Mouse (Mus musculus): ENCODE measurements around the gene Grik4. TPM values are rescaled to one million over a fixed set of nuclear protein-coding genes. Genes with fewer than 3 reads are reported as not detected.
A peak's percentile ranks its signal among the peaks of the same experiment; 100 is the strongest.
"Not testable (repeated sequence)": the region's sequence is repeated elsewhere in the genome, so short reads cannot be mapped to it uniquely, and the experiment has no call there.

Grik4 gene
- total RNA-seq (2021): under 1 TPM in 1 of 2 experiments, not detected in 1; 0.05 TPM
- long read RNA-seq, experiment 1: 0 reads
- long read RNA-seq, experiment 2: 0 reads

- peak in 1 of 2 experiments; percentile 10 for DNase-seq
These were observed at the start of gene Grik4 for GRCm38 (mm10) chr9:42943781-42944535. Gene Grik4, minus strand, starts transcription at chr9:42944493.

- DNase-seq: no peak
These were observed 49.4 kb upstream of the Grik4 start for GRCm38 (mm10) chr9:42993659-42994058.

- no peak for DNase-seq
These were observed 43.7 kb upstream of the Grik4 start for GRCm38 (mm10) chr9:42987988-42988387.

GRCm38 (mm10) chr9:42968894-42969521 is 24.7 kb upstream of the Grik4 start:
- DNase-seq: no peak

GRCm38 (mm10) chr9:42967731-42968130 is 23.4 kb upstream of the Grik4 start:
- no peak for DNase-seq

- DNase-seq: not testable (repeated sequence)
These were observed 20.5 kb upstream of the Grik4 start for GRCm38 (mm10) chr9:42964809-42965208.

GRCm38 (mm10) chr9:42964366-42964765 is 20.1 kb upstream of the Grik4 start:
- DNase-seq: no peak

GRCm38 (mm10) chr9:42962506-42962905 is 18.2 kb upstream of the Grik4 start:
- no peak for DNase-seq

- no peak for DNase-seq
These were observed 14.1 kb upstream of the Grik4 start for GRCm38 (mm10) chr9:42958401-42958800.

GRCm38 (mm10) chr9:42948381-42948780 is 4.1 kb upstream of the Grik4 start:
- DNase-seq: no peak

GRCm38 (mm10) chr9:42945174-42945573 is 881 bp upstream of the Grik4 start:
- DNase-seq: no peak

- DNase-seq: peak; percentile 82 to 91
These were observed 278 bp upstream of the Grik4 start for GRCm38 (mm10) chr9:42944536-42945006.

- DNase-seq: no peak
These were observed 1.2 kb downstream of the Grik4 start for GRCm38 (mm10) chr9:42943057-42943529.

- no peak for DNase-seq
These were observed 2.1 kb downstream of the Grik4 start for GRCm38 (mm10) chr9:42942148-42942547.

- no peak for DNase-seq
These were observed 12.1 kb downstream of the Grik4 start for GRCm38 (mm10) chr9:42932146-42932545.

- no peak for DNase-seq
These were observed 16.8 kb downstream of the Grik4 start for GRCm38 (mm10) chr9:42927498-42927897.

GRCm38 (mm10) chr9:42926564-42926963 is 17.7 kb downstream of the Grik4 start:
- no peak for DNase-seq

- no peak for DNase-seq
These were observed 22.5 kb downstream of the Grik4 start for GRCm38 (mm10) chr9:42921830-42922229.

- no peak for DNase-seq
These were observed 24.1 kb downstream of the Grik4 start for GRCm38 (mm10) chr9:42920190-42920589.

GRCm38 (mm10) chr9:42917911-42918310 is 26.4 kb downstream of the Grik4 start:
- DNase-seq: no peak

GRCm38 (mm10) chr9:42913201-42913600 is 31.1 kb downstream of the Grik4 start:
- DNase-seq: no peak

- DNase-seq: peak; percentile 7 to 25
These were observed 35.5 kb downstream of the Grik4 start for GRCm38 (mm10) chr9:42908657-42909313.

GRCm38 (mm10) chr9:42906995-42907394 is 37.3 kb downstream of the Grik4 start:
- no peak for DNase-seq
